Mouse (Mus musculus) liver, embryonic 14.5 days (tissue): Measurements from ENCODE around the gene Ticam1.

Source experiments
- CTCF ChIP-seq: IDR thresholded peaks from 2 replicates; pipeline ENCODE4 v1.5.1; 2016; ENCODE audit warnings: antibody characterized with exemption, low read depth, control low read depth
- EP300 ChIP-seq: IDR thresholded peaks from 2 replicates; pipeline ENCODE4 v1.6.1; 2016; ENCODE audit warnings: antibody characterized with exemption, low read depth

- TF ChIP-seq CTCF (no peak), EP300 (no peak)
Measured at GRCm38 (mm10) chr17:56302363-56302996, 25.9 kb upstream of the Ticam1 start.
